Mouse (Mus musculus): Measurements from ENCODE around the gene Zfp281. TPM values are rescaled to one million over a fixed set of nuclear protein-coding genes. Genes with fewer than 3 reads are reported as not detected.

Zfp281 gene
- polyA plus RNA-seq, 1 experiment, result 2.3 TPM

- WGBS, result 88% methylated on average over 5 of the region's 5 CpGs
- Histone ChIP-seq H3K27ac (ENCODE audit: insufficient read depth, low read depth, low read length) (no peak overlapping the region), H3K36me3 (ENCODE audit: control insufficient read depth, insufficient read depth, low read length) (peaks cover 3% of the 10 kb centered on the region; the same call in 1 of the 2 replicates), H3K27me3 (replicated peaks; ENCODE audit: control insufficient read depth, insufficient read depth, low read length) (no peaks in the 10 kb centered on the region), H3K4me1 (ENCODE audit: control insufficient read depth, insufficient read depth, low read length) (peaks cover 18% of the 10 kb centered on the region; the same call in 1 of the 2 replicates), H3K4me3 (ENCODE audit: insufficient read depth, low read depth, low read length) (no peak overlapping the region)
- TF ChIP-seq CTCF (conservative IDR thresholded peaks at IDR 0.05; ENCODE audit: insufficient read depth, insufficient read length, low read depth, low read length) (no peak), POLR2A (IDR thresholded peaks at IDR 0.05; ENCODE audit: low read depth, low read length) (no peak)
- no peak for DNase-seq
Observed at GRCm38 (mm10) chr1:136626756-136627155, 2.1 kb downstream of the Zfp281 start.

GRCm38 (mm10) chr1:136627591-136627990 lies 2.9 kb downstream of the Zfp281 start:
- Histone ChIP-seq H3K4me1 (ENCODE audit: control insufficient read depth, insufficient read depth, low read length) (peaks cover 18% of the 10 kb centered on the region; the same call in 1 of the 2 replicates), H3K4me3 (ENCODE audit: insufficient read depth, low read depth, low read length) (no peak overlapping the region), H3K27ac (ENCODE audit: insufficient read depth, low read depth, low read length) (no peak overlapping the region), H3K27me3 (replicated peaks; ENCODE audit: control insufficient read depth, insufficient read depth, low read length) (no peaks in the 10 kb centered on the region), H3K36me3 (ENCODE audit: control insufficient read depth, insufficient read depth, low read length) (peaks cover 3% of the 10 kb centered on the region; the same call in 1 of the 2 replicates)
- TF ChIP-seq POLR2A (IDR thresholded peaks at IDR 0.05; ENCODE audit: low read depth, low read length), result no peak
- no peak for TF ChIP-seq CTCF (conservative IDR thresholded peaks at IDR 0.05; ENCODE audit: insufficient read depth, insufficient read length, low read depth, low read length)
- 58% methylated on average over 5 of the region's 5 CpGs for WGBS
- no peak for DNase-seq

- no peak overlapping the region for H3K4me3 ChIP-seq (ENCODE audit: insufficient read depth, low read depth, low read length)
- TF ChIP-seq CTCF (conservative IDR thresholded peaks at IDR 0.05; ENCODE audit: insufficient read depth, insufficient read length, low read depth, low read length), result no peak
- no peak for TF ChIP-seq POLR2A (IDR thresholded peaks at IDR 0.05; ENCODE audit: low read depth, low read length)
- H3K27ac ChIP-seq (ENCODE audit: insufficient read depth, low read depth, low read length), result no peak overlapping the region
- no peaks in the 10 kb centered on the region for H3K36me3 ChIP-seq (ENCODE audit: control insufficient read depth, insufficient read depth, low read length)
- H3K27me3 ChIP-seq (replicated peaks; ENCODE audit: control insufficient read depth, insufficient read depth, low read length), result no peaks in the 10 kb centered on the region
- 26% methylated on average over 3 of the region's 3 CpGs for WGBS
- no peak for DNase-seq
- no peaks in the 10 kb centered on the region for H3K4me1 ChIP-seq (ENCODE audit: control insufficient read depth, insufficient read depth, low read length)
Observed at GRCm38 (mm10) chr1:136632891-136633290, 8.2 kb downstream of the Zfp281 start.

- DNase-seq, result no peak
- no peaks in the 10 kb centered on the region for H3K27me3 ChIP-seq (replicated peaks; ENCODE audit: control insufficient read depth, insufficient read depth, low read length)
- 76% methylated on average over 6 of the region's 6 CpGs for WGBS
Observed at GRCm38 (mm10) chr1:136635644-136636043, 10.9 kb downstream of the Zfp281 start.

GRCm38 (mm10) chr1:136636946-136637345 lies 12.2 kb downstream of the Zfp281 start:
- H3K27me3 ChIP-seq (replicated peaks; ENCODE audit: control insufficient read depth, insufficient read depth, low read length), result no peaks in the 10 kb centered on the region
- H3K27ac ChIP-seq (ENCODE audit: insufficient read depth, low read depth, low read length), result no peak overlapping the region
- no peaks in the 10 kb centered on the region for H3K36me3 ChIP-seq (ENCODE audit: control insufficient read depth, insufficient read depth, low read length)
- H3K4me1 ChIP-seq (ENCODE audit: control insufficient read depth, insufficient read depth, low read length), result no peaks in the 10 kb centered on the region
- WGBS, result 97% methylated on average over 6 of the region's 6 CpGs
- no peak for DNase-seq
- H3K4me3 ChIP-seq (ENCODE audit: insufficient read depth, low read depth, low read length), result no peak overlapping the region
- TF ChIP-seq CTCF (conservative IDR thresholded peaks at IDR 0.05; ENCODE audit: insufficient read depth, insufficient read length, low read depth, low read length), result no peak
- TF ChIP-seq POLR2A (IDR thresholded peaks at IDR 0.05; ENCODE audit: low read depth, low read length), result no peak

More at GRCm38 (mm10) chr1:136635644-136636043, 10.9 kb downstream of the Zfp281 start:
- no peak overlapping the region for H3K4me3 ChIP-seq (ENCODE audit: insufficient read depth, low read depth, low read length)
- H3K27ac ChIP-seq (ENCODE audit: insufficient read depth, low read depth, low read length), result no peak overlapping the region
- TF ChIP-seq POLR2A (IDR thresholded peaks at IDR 0.05; ENCODE audit: low read depth, low read length), result no peak
- no peak for TF ChIP-seq CTCF (conservative IDR thresholded peaks at IDR 0.05; ENCODE audit: insufficient read depth, insufficient read length, low read depth, low read length)
- no peaks in the 10 kb centered on the region for H3K36me3 ChIP-seq (ENCODE audit: control insufficient read depth, insufficient read depth, low read length)
- H3K4me1 ChIP-seq (ENCODE audit: control insufficient read depth, insufficient read depth, low read length), result no peaks in the 10 kb centered on the region

- no peaks in the 10 kb centered on the region for H3K27me3 ChIP-seq (replicated peaks; ENCODE audit: control insufficient read depth, insufficient read depth, low read length)
- no peaks in the 10 kb centered on the region for H3K4me1 ChIP-seq (ENCODE audit: control insufficient read depth, insufficient read depth, low read length)
- H3K27ac ChIP-seq (ENCODE audit: insufficient read depth, low read depth, low read length), result no peak overlapping the region
- H3K36me3 ChIP-seq (ENCODE audit: control insufficient read depth, insufficient read depth, low read length), result no peaks in the 10 kb centered on the region
- TF ChIP-seq CTCF (conservative IDR thresholded peaks at IDR 0.05; ENCODE audit: insufficient read depth, insufficient read length, low read depth, low read length) (no peak), POLR2A (IDR thresholded peaks at IDR 0.05; ENCODE audit: low read depth, low read length) (no peak)
- H3K4me3 ChIP-seq (ENCODE audit: insufficient read depth, low read depth, low read length), result no peak overlapping the region
- 95% methylated on average over 4 of the region's 4 CpGs for WGBS
- no peak for DNase-seq
Observed at GRCm38 (mm10) chr1:136637696-136638095, 13.0 kb downstream of the Zfp281 start.

- no peak overlapping the region for H3K27ac ChIP-seq (ENCODE audit: insufficient read depth, low read depth, low read length)
- no peaks in the 10 kb centered on the region for H3K36me3 ChIP-seq (ENCODE audit: control insufficient read depth, insufficient read depth, low read length)
- DNase-seq, result peak; percentile 68
- TF ChIP-seq CTCF (conservative IDR thresholded peaks at IDR 0.05; ENCODE audit: insufficient read depth, insufficient read length, low read depth, low read length), result no peak
- TF ChIP-seq POLR2A (IDR thresholded peaks at IDR 0.05; ENCODE audit: low read depth, low read length), result no peak
- no peak overlapping the region for H3K4me3 ChIP-seq (ENCODE audit: insufficient read depth, low read depth, low read length)
- no peaks in the 10 kb centered on the region for H3K4me1 ChIP-seq (ENCODE audit: control insufficient read depth, insufficient read depth, low read length)
- no peaks in the 10 kb centered on the region for H3K27me3 ChIP-seq (replicated peaks; ENCODE audit: control insufficient read depth, insufficient read depth, low read length)
- 64% methylated on average over 7 of the region's 7 CpGs for WGBS
Observed at GRCm38 (mm10) chr1:136638211-136638610, 13.5 kb downstream of the Zfp281 start.

Measured in kidney, adult 2 months (tissue).